Mouse (Mus musculus) cerebellum, adult 11 months (tissue): ENCODE results near the gene Cts8.

Source experiments
- DNase-seq: peaks from one replicate; pipeline ENCODE4 v3.0.0; 2022

Cts8 gene

GRCm38 (mm10) chr13:61255258-61255657, at the start of gene Cts8:
Gene Cts8, minus strand, starts transcription at chr13:61255358.
- DNase-seq, result no peak

GRCm38 (mm10) chr13:61288739-61289138, 33.6 kb upstream of the Cts8 start, which contains the start of gene Gm49398:
Gene Gm49398, minus strand, starts transcription at chr13:61288839.
- DNase-seq, result no peak

- peak; percentile 1 for DNase-seq
Observed at GRCm38 (mm10) chr13:61241076-61241947, 13.8 kb downstream of the Cts8 start.

GRCm38 (mm10) chr13:61203310-61203709, 51.8 kb downstream of the Cts8 start, which contains the start of gene Cts6:
Gene Cts6, minus strand, starts transcription at chr13:61203410.
- DNase-seq, result no peak
